Mouse (Mus musculus): ENCODE data around the gene Tmem88b. TPM values are rescaled to one million over a fixed set of nuclear protein-coding genes. Genes with fewer than 3 reads are reported as not detected.

Gene Tmem88b
- 1.7 TPM for polyA plus RNA-seq (2014; fragmentation: Illumina TruSeq; extraction: RNeasy Lipid Tissue Mini Kit (QIAGEN cat#74804); ENCODE audit: low read depth, low replicate concordance)

DNA sequence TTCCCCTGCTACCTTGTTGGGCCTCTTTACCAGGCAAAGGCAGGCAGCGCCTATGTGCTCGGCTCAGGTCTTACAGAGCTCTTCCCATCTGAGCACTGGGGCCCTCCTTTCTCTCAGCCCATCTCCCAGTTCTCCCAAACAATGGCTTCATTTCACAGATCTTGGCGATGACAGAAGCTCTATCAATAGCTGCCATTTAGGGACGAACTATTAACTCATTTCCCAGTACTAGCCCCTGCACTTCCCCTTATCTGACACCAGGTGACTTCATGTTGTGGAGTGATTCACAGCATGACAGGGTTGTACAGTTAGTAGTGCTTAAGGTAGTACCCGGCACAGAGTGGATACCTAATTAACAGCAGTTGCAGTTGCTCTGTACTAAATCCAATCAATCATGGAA, at the start of gene Tmem88b:
Gene Tmem88b (minus strand): TSS at position 56 of the 400 bp plus-strand sequence.

DNA sequence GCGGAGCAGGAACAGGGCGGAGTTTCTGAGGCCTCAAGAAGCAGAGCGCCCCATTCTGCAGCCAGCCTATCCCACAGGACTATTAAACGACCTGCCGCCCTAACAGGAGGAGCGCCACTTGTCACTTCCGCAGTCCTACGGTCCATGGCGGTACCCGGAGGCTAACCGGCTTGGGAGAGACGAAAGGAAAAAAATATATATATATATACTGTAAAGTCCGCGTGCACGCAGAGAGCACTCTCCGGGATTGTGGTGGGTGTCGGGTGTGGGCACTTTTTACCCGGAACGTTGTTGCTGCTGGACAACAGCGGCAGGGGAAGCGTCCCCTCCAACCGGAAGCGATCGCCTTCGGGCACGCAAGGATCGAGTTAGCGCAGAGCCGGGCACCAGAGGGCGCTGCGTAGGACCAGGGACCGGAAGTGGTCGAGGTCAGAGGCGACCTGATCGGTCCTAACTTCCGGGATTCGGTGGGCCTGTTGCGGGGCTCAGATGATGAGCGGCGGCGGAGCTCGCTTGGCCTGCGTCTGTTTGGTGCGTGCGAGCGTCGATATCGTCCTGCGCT, 45.6 kb upstream of the Tmem88b start, which contains the start of gene Aurkaip1:
Gene Aurkaip1 (plus strand): TSS at position 68 of the 562 bp plus-strand sequence.

DNA sequence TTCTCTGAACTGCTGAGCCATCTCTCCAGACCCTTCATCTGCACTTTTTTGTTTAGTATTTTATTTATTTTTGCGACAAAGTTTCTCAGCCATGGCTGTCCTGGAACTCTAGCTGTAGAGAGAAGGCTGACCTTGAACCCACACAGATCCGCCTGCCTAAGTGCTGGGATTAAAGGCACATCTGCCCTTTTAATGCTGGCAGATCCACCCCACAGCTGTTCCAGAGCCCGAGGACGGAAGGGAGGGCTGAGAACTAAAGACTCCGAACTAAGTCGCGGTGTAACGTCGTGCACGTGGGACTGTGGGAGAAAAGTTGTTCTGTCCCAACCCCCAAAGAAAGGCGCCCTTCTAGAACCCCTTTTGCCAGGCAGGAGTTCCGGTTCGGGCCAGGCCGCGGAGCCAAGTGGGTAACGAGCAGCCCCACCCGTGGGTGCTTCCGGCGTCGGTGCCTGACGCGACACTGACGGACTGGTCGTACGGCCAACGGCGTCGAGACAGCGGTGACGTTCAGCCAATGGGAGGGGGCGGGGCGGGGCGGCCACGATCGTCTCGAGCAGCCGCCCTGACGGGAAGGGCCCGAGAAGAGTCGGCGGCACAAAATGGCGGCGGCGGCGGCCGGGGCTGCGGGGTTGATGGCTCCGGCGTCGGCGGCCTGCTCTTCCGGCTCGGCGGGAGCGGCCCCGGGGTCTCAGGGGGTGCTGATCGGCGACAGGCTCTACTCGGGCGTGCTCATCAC, 26.4 kb upstream of the Tmem88b start, which contains the start of gene Ccnl2:
Gene Ccnl2 (plus strand): TSS at position 561 of the 736 bp plus-strand sequence.

GRCm38 (mm10) chr4:155802741-155803339, 17.2 kb upstream of the Tmem88b start, which contains the start of gene Mrpl20:
Mrpl20 (plus strand) TSS chr4:155802878.

DNA sequence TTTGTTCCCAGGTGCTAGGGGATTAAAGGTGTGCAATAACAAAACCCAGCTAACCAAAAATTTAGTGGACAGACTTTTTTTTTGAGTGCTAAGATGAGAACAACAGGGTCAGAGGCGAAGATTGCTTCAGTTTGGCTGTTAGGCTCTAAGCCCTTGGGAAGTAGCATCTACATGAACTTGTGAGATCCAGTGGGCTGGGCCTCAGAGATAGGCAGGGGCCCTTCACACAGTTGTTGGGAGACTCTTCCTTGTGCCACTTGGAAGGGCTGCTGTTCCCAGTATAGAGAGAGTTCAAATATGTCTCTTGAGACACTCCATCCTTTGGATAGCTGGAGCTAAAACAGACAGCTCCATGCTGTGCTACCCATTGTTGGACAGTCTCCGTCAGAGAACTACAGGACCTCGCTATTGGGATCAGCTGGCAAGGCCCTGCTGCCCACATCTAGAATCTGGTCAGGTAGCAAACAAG, 4.4 kb upstream of the Tmem88b start, which contains the start of gene Ankrd65:
Gene Ankrd65 (plus strand): TSS at position 419 of the 469 bp plus-strand sequence.

GRCm38 (mm10) chr4:155774280-155774754, 11.4 kb downstream of the Tmem88b start, which contains the start of gene Vwa1:
Vwa1 (minus strand) TSS chr4:155774698.

DNA sequence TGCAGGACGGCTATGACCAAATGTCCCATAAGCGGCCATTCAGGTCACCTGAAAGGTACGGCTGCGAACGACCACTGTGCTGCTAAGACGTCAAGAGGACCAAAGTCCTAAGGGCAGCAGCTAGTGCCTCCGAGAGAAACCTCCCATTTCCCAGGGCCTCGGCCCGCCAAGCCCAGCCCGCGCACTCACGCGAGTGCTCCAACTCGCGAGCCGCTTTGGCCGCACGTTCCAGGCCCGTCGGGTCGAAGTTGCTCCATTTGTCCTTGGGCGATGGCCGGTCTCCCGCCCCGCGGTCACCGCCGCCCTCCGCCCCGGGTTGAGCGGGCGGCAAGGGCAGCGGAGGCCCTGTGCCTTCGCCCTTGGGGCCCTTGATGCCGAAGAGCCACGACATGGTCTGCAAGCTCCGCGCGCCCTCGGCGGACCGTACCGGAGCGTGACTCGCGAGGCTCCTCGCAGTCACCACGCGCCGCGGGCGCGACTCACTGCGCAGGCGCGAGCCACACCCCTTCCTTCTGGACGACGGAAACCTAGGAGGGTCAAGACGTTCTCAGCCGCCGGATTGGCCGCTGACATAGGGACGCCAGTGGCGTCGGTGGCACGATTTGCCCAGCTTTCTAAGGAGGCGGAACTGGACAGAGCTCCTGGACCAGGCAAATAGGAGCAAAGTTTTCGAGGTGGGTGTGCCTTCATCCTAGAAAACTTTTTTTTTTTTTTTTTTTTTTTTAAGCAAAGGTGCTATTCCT, 24.9 kb downstream of the Tmem88b start, which contains the start of gene Atad3a:
Gene Atad3a (minus strand): TSS at position 481 of the 743 bp plus-strand sequence.

GRCm38 (mm10) chr4:155734350-155734941, 51.2 kb downstream of the Tmem88b start, which contains the start of gene Tmem240:
Tmem240 (plus strand) TSS chr4:155734800.

Other genes with a start within 250 kb of the Tmem88b start
- gene Nadk, start 223.5 kb downstream of the Tmem88b start, polyA plus RNA-seq (2014; fragmentation: Illumina TruSeq; extraction: RNeasy Lipid Tissue Mini Kit (QIAGEN cat#74804); ENCODE audit: low read depth, low replicate concordance) = 20.0 TPM
- 5.4 TPM for gene Slc35e2, start 184.5 kb downstream of the Tmem88b start, polyA plus RNA-seq (2014; fragmentation: Illumina TruSeq; extraction: RNeasy Lipid Tissue Mini Kit (QIAGEN cat#74804); ENCODE audit: low read depth, low replicate concordance)
- gene Cdk11b, start 161.0 kb downstream of the Tmem88b start, polyA plus RNA-seq (2014; fragmentation: Illumina TruSeq; extraction: RNeasy Lipid Tissue Mini Kit (QIAGEN cat#74804); ENCODE audit: low read depth, low replicate concordance) = 73.4 TPM
- gene Gm10563, start 140.5 kb downstream of the Tmem88b start, polyA plus RNA-seq (2014; fragmentation: Illumina TruSeq; extraction: RNeasy Lipid Tissue Mini Kit (QIAGEN cat#74804); ENCODE audit: low read depth, low replicate concordance) = not detected
- 0.27 TPM for gene Mmp23, start 132.5 kb downstream of the Tmem88b start, polyA plus RNA-seq (2014; fragmentation: Illumina TruSeq; extraction: RNeasy Lipid Tissue Mini Kit (QIAGEN cat#74804); ENCODE audit: low read depth, low replicate concordance)
- 1.5 TPM for gene Mib2, start 116.7 kb downstream of the Tmem88b start, polyA plus RNA-seq (2014; fragmentation: Illumina TruSeq; extraction: RNeasy Lipid Tissue Mini Kit (QIAGEN cat#74804); ENCODE audit: low read depth, low replicate concordance)
- not detected for gene Fndc10, start 91.5 kb downstream of the Tmem88b start, polyA plus RNA-seq (2014; fragmentation: Illumina TruSeq; extraction: RNeasy Lipid Tissue Mini Kit (QIAGEN cat#74804); ENCODE audit: low read depth, low replicate concordance)
- gene Ssu72, start 81.1 kb downstream of the Tmem88b start, polyA plus RNA-seq (2014; fragmentation: Illumina TruSeq; extraction: RNeasy Lipid Tissue Mini Kit (QIAGEN cat#74804); ENCODE audit: low read depth, low replicate concordance) = 45.1 TPM
- gene Tmem240, start 51.1 kb downstream of the Tmem88b start, polyA plus RNA-seq (2014; fragmentation: Illumina TruSeq; extraction: RNeasy Lipid Tissue Mini Kit (QIAGEN cat#74804); ENCODE audit: low read depth, low replicate concordance) = not detected
- gene Atad3a, start 24.8 kb downstream of the Tmem88b start, polyA plus RNA-seq (2014; fragmentation: Illumina TruSeq; extraction: RNeasy Lipid Tissue Mini Kit (QIAGEN cat#74804); ENCODE audit: low read depth, low replicate concordance) = 1.5 TPM
- gene Vwa1, start 11.2 kb downstream of the Tmem88b start, polyA plus RNA-seq (2014; fragmentation: Illumina TruSeq; extraction: RNeasy Lipid Tissue Mini Kit (QIAGEN cat#74804); ENCODE audit: low read depth, low replicate concordance) = 0.57 TPM
- not detected for gene Ankrd65, start 4.6 kb upstream of the Tmem88b start, polyA plus RNA-seq (2014; fragmentation: Illumina TruSeq; extraction: RNeasy Lipid Tissue Mini Kit (QIAGEN cat#74804); ENCODE audit: low read depth, low replicate concordance)
- gene Mrpl20, start 17.0 kb upstream of the Tmem88b start, polyA plus RNA-seq (2014; fragmentation: Illumina TruSeq; extraction: RNeasy Lipid Tissue Mini Kit (QIAGEN cat#74804); ENCODE audit: low read depth, low replicate concordance) = 131 TPM
- gene Ccnl2, start 26.6 kb upstream of the Tmem88b start, polyA plus RNA-seq (2014; fragmentation: Illumina TruSeq; extraction: RNeasy Lipid Tissue Mini Kit (QIAGEN cat#74804); ENCODE audit: low read depth, low replicate concordance) = 32.1 TPM
- gene Aurkaip1, start 45.4 kb upstream of the Tmem88b start, polyA plus RNA-seq (2014; fragmentation: Illumina TruSeq; extraction: RNeasy Lipid Tissue Mini Kit (QIAGEN cat#74804); ENCODE audit: low read depth, low replicate concordance) = 6.5 TPM
- gene Mxra8, start 53.8 kb upstream of the Tmem88b start, polyA plus RNA-seq (2014; fragmentation: Illumina TruSeq; extraction: RNeasy Lipid Tissue Mini Kit (QIAGEN cat#74804); ENCODE audit: low read depth, low replicate concordance) = 91.8 TPM
- gene Dvl1, start 61.5 kb upstream of the Tmem88b start, polyA plus RNA-seq (2014; fragmentation: Illumina TruSeq; extraction: RNeasy Lipid Tissue Mini Kit (QIAGEN cat#74804); ENCODE audit: low read depth, low replicate concordance) = 6.2 TPM
- gene Tas1r3, start 77.5 kb upstream of the Tmem88b start, polyA plus RNA-seq (2014; fragmentation: Illumina TruSeq; extraction: RNeasy Lipid Tissue Mini Kit (QIAGEN cat#74804); ENCODE audit: low read depth, low replicate concordance) = 0.18 TPM
- gene Cptp, start 83.6 kb upstream of the Tmem88b start, polyA plus RNA-seq (2014; fragmentation: Illumina TruSeq; extraction: RNeasy Lipid Tissue Mini Kit (QIAGEN cat#74804); ENCODE audit: low read depth, low replicate concordance) = 60.8 TPM
- 2.4 TPM for gene Ints11, start 83.7 kb upstream of the Tmem88b start, polyA plus RNA-seq (2014; fragmentation: Illumina TruSeq; extraction: RNeasy Lipid Tissue Mini Kit (QIAGEN cat#74804); ENCODE audit: low read depth, low replicate concordance)
- gene Pusl1, start 105.9 kb upstream of the Tmem88b start, polyA plus RNA-seq (2014; fragmentation: Illumina TruSeq; extraction: RNeasy Lipid Tissue Mini Kit (QIAGEN cat#74804); ENCODE audit: low read depth, low replicate concordance) = 0.56 TPM
- 1.0 TPM for gene Acap3, start 105.9 kb upstream of the Tmem88b start, polyA plus RNA-seq (2014; fragmentation: Illumina TruSeq; extraction: RNeasy Lipid Tissue Mini Kit (QIAGEN cat#74804); ENCODE audit: low read depth, low replicate concordance)
- 156 TPM for gene Ube2j2, start 158.0 kb upstream of the Tmem88b start, polyA plus RNA-seq (2014; fragmentation: Illumina TruSeq; extraction: RNeasy Lipid Tissue Mini Kit (QIAGEN cat#74804); ENCODE audit: low read depth, low replicate concordance)
- 8.9 TPM for gene C1qtnf12, start 176.4 kb upstream of the Tmem88b start, polyA plus RNA-seq (2014; fragmentation: Illumina TruSeq; extraction: RNeasy Lipid Tissue Mini Kit (QIAGEN cat#74804); ENCODE audit: low read depth, low replicate concordance)
- gene B3galt6, start 206.8 kb upstream of the Tmem88b start, polyA plus RNA-seq (2014; fragmentation: Illumina TruSeq; extraction: RNeasy Lipid Tissue Mini Kit (QIAGEN cat#74804); ENCODE audit: low read depth, low replicate concordance) = 1.7 TPM
- gene Sdf4, start 207.0 kb upstream of the Tmem88b start, polyA plus RNA-seq (2014; fragmentation: Illumina TruSeq; extraction: RNeasy Lipid Tissue Mini Kit (QIAGEN cat#74804); ENCODE audit: low read depth, low replicate concordance) = 97.4 TPM
- not detected for gene Tnfrsf4, start 228.0 kb upstream of the Tmem88b start, polyA plus RNA-seq (2014; fragmentation: Illumina TruSeq; extraction: RNeasy Lipid Tissue Mini Kit (QIAGEN cat#74804); ENCODE audit: low read depth, low replicate concordance)
- gene Tnfrsf18, start 240.3 kb upstream of the Tmem88b start, polyA plus RNA-seq (2014; fragmentation: Illumina TruSeq; extraction: RNeasy Lipid Tissue Mini Kit (QIAGEN cat#74804); ENCODE audit: low read depth, low replicate concordance) = not detected